Mouse (Mus musculus) heart, embryonic 11.5 days (tissue): ENCODE data around the gene Capn11. TPM values are rescaled to one million over a fixed set of nuclear protein-coding genes. Genes with fewer than 3 reads are reported as not detected.

Experiments used
- ATAC-seq: fragments of 200-750 bp; cut with Nextera tagmentation; replicated peaks from 2 replicates; pipeline ENCODE4 v1.8.0; 2017; ENCODE audit warnings: moderate library complexity; ENCODE audit not compliant: insufficient number of reproducible peaks, low FRiP score, low TSS enrichment
- H3K27ac ChIP-seq: fragments of 300-500 bp; sonication (generic); 2 replicates; pipeline ENCODE4 v1.5.1; 2014; ENCODE audit warnings: mild to moderate bottlenecking, low read depth, low read length
- H3K27me3 ChIP-seq: fragments of 300-500 bp; sonication (generic); 2 replicates; pipeline ENCODE4 v1.6.1; 2014; ENCODE audit warnings: mild to moderate bottlenecking, low read length, mixed read lengths; ENCODE audit not compliant: control insufficient read depth, insufficient read depth
- H3K36me3 ChIP-seq: fragments of 300-500 bp; sonication (generic); 2 replicates; pipeline ENCODE4 v1.6.1; 2014; ENCODE audit warnings: mild to moderate bottlenecking, low read length, moderate library complexity, mixed read lengths; ENCODE audit not compliant: control insufficient read depth, insufficient read depth
- H3K4me1 ChIP-seq: fragments of 300-500 bp; sonication (generic); 2 replicates; pipeline ENCODE4 v1.6.1; 2014; ENCODE audit warnings: low read length; ENCODE audit not compliant: control insufficient read depth, insufficient read depth
- H3K4me2 ChIP-seq: fragments of 300-500 bp; sonication (generic); 2 replicates; pipeline ENCODE4 v1.6.1; 2014; ENCODE audit warnings: mild to moderate bottlenecking, moderate library complexity
- H3K4me3 ChIP-seq: fragments of 300-500 bp; sonication (generic); 2 replicates; pipeline ENCODE4 v1.5.1; 2014; ENCODE audit warnings: low read depth, low read length
- H3K9ac ChIP-seq: fragments of 300-500 bp; sonication (generic); 2 replicates; pipeline ENCODE4 v1.6.1; 2014; ENCODE audit warnings: mild to moderate bottlenecking, low read depth, low read length, moderate library complexity
- H3K9me3 ChIP-seq: fragments of 300-500 bp; sonication (generic); replicated peaks from 2 replicates; pipeline ENCODE4 v1.6.1; 2016; ENCODE audit warnings: low read length; ENCODE audit not compliant: control insufficient read depth
- WGBS: fragments of 180-500 bp; shearing (Covaris S2); extraction: QIAGEN DNeasy Blood & Tissue Kit; methylation state at CpG from one replicate; pipeline ENCODE4 v1.1.7; 2014; ENCODE audit not compliant: insufficient replicate concordance; 5-methylcytosine and 5-hydroxymethylcytosine counted together
- polyA plus RNA-seq: library from polyadenylated mRNA; unstranded; fragments of >200 nt; fragmentation: Nextera tagmentation; extraction: Ambion mirVana; gene quantifications from 2 replicates; pipeline ENCODE4 v1.2.1, GENCODE M21; 2014

Gene Capn11
- polyA plus RNA-seq, 1 experiment from 2014 or later: 0.52 TPM

DNA sequence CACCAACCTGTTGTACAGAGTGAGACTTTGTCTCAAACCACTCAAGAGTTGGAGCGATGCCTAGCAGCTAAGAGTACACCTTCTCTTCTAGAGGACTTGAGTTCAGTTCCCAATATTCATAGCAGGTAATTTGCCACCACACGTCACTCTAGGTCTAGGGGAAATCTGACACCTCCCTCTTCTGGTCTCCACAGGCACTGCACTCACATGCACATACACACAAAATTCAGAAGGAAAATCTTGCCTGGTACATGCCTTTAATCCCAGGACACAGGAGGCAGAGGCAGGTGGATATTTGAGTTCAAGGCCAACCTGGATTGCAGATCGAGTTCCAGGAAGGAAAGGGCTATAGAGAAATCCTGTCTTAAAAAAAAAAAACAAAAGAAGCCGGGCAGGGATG, 14.9 kb downstream of the Capn11 start:
- 89% methylated on average over 4 of the region's 4 CpGs for WGBS
- no peaks in the 10 kb centered on the region for H3K9me3 ChIP-seq
- ATAC-seq: no peak
- no peaks in the 10 kb centered on the region for H3K36me3 ChIP-seq
- no peak overlapping the region for H3K9ac ChIP-seq
- no peak overlapping the region for H3K27ac ChIP-seq
- no peak overlapping the region for H3K4me3 ChIP-seq
- no peaks in the 10 kb centered on the region for H3K27me3 ChIP-seq
- H3K4me1 ChIP-seq: no peaks in the 10 kb centered on the region
- H3K4me2 ChIP-seq: no peak overlapping the region

DNA sequence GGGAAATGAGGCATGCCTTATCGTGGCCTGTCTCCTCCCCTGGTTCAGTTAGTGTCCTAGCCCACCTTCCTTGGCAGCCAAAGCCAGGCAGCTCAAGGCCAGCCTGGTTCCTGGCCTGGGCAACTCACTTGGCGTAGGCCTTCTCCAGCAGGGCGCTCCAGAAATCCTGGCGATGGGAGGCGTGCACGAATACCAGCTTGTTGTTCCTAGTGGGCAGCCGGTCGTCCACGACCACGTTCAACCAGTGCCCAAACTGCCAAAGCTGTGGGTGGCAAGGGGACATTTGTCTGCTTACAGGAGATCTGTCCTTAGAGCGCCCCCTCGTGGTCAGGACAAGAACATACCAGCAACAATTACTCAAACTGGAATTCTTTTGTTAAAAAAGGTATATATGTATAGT, 16.4 kb downstream of the Capn11 start:
- WGBS: 24% methylated on average over 12 of the region's 12 CpGs
- 0 out of 2 replicates have a peak overlapping the region, but pooled peaks have one; percentile 28 for H3K9ac ChIP-seq
- H3K4me2 ChIP-seq: no peak overlapping the region
- H3K36me3 ChIP-seq: no peaks in the 10 kb centered on the region
- no peaks in the 10 kb centered on the region for H3K4me1 ChIP-seq
- ATAC-seq: peak; percentile 52
- no peak overlapping the region for H3K27ac ChIP-seq
- no peak overlapping the region for H3K4me3 ChIP-seq
- H3K9me3 ChIP-seq: no peaks in the 10 kb centered on the region
- no peaks in the 10 kb centered on the region for H3K27me3 ChIP-seq

DNA sequence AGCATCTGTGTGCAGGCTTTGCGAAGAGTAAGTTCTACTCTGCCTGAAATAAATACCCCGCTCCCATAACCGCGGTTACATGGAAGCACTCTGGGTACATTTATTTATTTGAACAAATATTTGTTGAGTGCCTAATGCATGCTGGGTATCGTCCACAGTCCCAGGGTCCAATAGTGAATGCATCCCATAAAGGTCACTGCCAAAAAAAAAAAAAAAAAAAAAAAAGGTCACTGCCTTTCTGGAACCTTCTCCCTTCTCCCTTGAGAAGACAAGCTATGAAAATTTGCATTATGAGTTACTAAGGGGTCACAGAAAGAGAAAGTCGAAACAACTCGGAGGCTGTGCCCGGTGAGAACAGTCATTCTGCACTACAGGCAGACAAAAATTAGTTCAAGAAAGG, 17.1 kb downstream of the Capn11 start:
- no peak overlapping the region for H3K4me2 ChIP-seq
- H3K27ac ChIP-seq: no peak overlapping the region
- ATAC-seq: no peak
- no peaks in the 10 kb centered on the region for H3K27me3 ChIP-seq
- no peak overlapping the region for H3K4me3 ChIP-seq
- no peak overlapping the region for H3K9ac ChIP-seq
- H3K9me3 ChIP-seq: no peaks in the 10 kb centered on the region
- 88% methylated on average over 8 of the region's 8 CpGs for WGBS
- no peaks in the 10 kb centered on the region for H3K4me1 ChIP-seq
- H3K36me3 ChIP-seq: no peaks in the 10 kb centered on the region

DNA sequence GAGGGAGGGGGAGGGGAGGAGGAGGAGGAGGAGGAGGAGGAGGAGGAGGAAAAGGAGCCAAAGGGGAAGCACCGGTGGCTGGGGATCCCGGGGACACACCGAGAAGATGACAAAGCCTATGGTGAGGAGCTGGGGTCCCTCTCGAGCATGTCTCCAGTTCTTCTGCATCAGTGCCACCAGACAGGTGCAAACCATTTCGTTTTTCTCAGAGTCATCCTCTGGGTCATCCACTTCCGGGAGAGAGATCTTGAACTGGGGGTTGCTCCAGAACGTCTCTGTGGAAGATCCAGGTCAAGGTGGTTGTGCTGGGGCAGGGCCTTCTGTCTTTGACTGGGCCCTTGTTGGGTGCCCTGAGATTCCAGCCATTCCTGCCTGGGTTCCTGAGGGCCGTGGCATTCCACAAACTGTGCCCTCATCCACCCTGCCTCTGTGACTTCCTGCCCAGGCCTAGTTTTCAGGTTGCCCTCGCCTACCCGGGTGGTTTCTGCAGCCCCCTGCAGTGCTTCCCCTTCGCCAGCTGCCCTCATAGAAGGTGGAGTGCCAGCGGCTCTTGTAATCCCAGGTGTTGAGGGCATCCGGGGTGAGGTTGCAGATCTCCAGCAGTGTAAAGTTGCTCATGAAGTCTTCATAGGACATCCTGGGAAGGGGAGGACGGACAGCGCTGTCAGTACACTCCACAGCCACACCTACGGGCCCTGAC, 20.4 kb downstream of the Capn11 start:
- H3K27ac ChIP-seq: no peak overlapping the region
- no peaks in the 10 kb centered on the region for H3K4me1 ChIP-seq
- H3K9ac ChIP-seq: no peak overlapping the region
- no peaks in the 10 kb centered on the region for H3K27me3 ChIP-seq
- H3K9me3 ChIP-seq: no peaks in the 10 kb centered on the region
- no peaks in the 10 kb centered on the region for H3K36me3 ChIP-seq
- H3K4me3 ChIP-seq: no peak overlapping the region
- 71% methylated on average over 16 of the region's 16 CpGs for WGBS
- no peak overlapping the region for H3K4me2 ChIP-seq
- no peak for ATAC-seq

DNA sequence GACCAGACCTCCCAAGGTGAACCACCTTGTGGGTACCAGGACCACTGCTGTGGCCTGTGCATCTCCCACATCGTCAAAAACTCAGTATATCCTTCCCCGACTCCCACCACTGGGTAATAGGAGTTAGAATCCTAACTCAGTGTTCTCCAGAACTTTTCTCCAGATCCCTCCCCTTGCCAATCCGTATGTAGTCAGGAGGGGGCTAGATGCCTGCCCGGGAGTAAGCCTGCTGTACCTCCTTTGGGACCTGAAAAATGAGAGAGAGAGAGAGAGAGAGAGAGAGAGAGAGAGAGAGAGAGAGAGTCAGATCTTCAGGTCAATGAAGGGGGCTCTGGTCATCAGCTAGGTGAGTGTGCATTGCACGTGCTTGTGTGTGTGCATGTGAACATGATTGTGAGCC, 25.1 kb downstream of the Capn11 start:
- Histone ChIP-seq H3K36me3 (no peaks in the 10 kb centered on the region), H3K27me3 (no peaks in the 10 kb centered on the region), H3K9me3 (no peaks in the 10 kb centered on the region), H3K27ac (no peak overlapping the region), H3K4me2 (no peak overlapping the region), H3K4me1 (peaks cover 13% of the 10 kb centered on the region; the same call in 1 of the 2 replicates), H3K9ac (no peak overlapping the region), H3K4me3 (no peak overlapping the region)
- 72% methylated on average over 5 of the region's 5 CpGs for WGBS
- no peak for ATAC-seq

DNA sequence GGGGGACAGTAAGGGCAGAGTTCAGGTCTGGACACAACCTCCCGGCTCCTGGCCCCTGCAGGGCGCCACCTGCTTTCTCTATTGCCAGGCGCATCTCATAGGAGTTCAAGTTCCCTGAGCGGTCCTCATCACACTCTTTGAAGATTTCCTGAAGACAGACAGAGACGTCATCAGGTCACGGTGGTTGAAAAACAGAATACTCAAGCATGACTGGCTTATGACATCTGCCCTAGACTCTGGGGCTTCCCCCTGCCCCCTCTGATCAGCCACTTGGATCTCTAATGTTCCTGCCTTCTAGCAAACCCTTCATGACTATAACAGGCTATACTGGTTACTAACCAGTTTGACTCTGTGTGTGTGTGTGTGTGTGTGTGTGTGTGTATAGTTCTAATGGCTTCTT, 27.2 kb downstream of the Capn11 start:
- no peaks in the 10 kb centered on the region for H3K9me3 ChIP-seq
- H3K4me1 ChIP-seq: peaks cover 13% of the 10 kb centered on the region; the same call in 1 of the 2 replicates
- no peak for ATAC-seq
- no peak overlapping the region for H3K4me2 ChIP-seq
- WGBS: 76% methylated on average over 6 of the region's 6 CpGs
- H3K4me3 ChIP-seq: no peak overlapping the region
- H3K9ac ChIP-seq: no peak overlapping the region
- no peak overlapping the region for H3K27ac ChIP-seq
- H3K27me3 ChIP-seq: no peaks in the 10 kb centered on the region
- no peaks in the 10 kb centered on the region for H3K36me3 ChIP-seq

DNA sequence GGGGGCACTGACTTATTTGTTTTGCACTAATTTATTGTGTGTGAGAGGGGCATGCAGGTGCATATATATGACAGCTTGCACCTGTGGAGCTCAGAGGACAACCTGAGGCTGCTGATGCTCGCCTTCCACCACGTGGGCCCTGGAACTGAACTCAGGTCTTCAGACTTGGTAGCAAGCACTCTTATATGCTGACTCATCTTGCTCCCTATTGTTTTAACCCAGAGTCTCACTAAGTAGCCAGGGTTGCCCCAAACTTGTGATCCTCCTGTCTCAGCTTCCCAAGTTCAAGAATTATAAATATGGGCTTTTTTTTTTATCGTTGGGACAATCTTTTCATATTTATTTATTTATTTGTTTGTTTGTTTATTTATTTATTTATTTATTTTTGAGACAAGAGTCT, 28.1 kb downstream of the Capn11 start:
- WGBS: 48% methylated on average over 3 of the region's 3 CpGs
- Histone ChIP-seq H3K9ac (no peak overlapping the region), H3K9me3 (no peaks in the 10 kb centered on the region), H3K4me3 (no peak overlapping the region), H3K4me2 (no peak overlapping the region), H3K4me1 (peaks cover 16% of the 10 kb centered on the region; the same call in 1 of the 2 replicates), H3K36me3 (no peaks in the 10 kb centered on the region), H3K27ac (no peak overlapping the region), H3K27me3 (no peaks in the 10 kb centered on the region)
- no peak for ATAC-seq

DNA sequence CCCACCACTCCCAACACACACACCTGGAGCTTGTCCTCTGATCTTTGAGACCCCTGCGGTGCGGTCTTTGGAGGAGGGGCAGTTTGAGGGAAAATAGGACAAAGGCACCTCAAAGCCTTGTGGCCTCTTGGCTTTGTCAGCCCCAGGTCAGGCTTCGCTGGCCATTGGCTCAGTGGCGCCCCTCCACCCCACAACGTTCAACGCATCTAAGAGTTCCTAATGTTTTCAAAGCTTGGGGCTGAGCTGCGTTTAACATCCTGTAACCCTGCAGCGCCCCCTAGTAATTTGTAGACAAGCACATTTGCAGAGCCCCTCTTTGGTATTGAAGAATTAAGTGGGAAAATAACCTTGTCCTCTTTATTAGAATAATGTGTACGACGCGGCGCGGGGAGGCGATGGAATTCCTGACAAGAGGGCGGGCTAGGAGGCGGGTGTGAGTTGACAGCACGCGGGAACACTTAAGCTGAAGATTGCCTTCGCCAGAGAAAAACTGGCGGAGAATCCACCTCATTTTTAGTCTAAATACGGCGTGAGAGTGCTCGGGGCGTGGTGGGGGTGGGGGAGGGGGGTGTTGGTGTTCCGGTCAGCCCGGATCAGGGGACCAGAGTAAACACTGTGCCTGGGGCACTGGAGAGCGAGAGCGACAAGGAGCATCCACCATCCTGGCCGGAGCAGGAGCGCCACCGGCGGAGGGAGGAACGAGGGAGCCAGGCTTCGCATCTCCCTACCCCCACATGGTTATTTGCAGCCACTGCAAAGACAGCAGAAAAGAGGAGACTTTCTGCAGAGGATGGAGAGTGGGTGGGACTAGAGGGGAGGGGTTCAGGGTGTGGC, 29.0 kb downstream of the Capn11 start:
- H3K4me1 ChIP-seq: peaks cover 16% of the 10 kb centered on the region; the same call in 1 of the 2 replicates
- H3K36me3 ChIP-seq: no peaks in the 10 kb centered on the region
- peak; percentile 57 for ATAC-seq
- H3K27me3 ChIP-seq: no peaks in the 10 kb centered on the region
- H3K4me3 ChIP-seq: peak overlapping the region; percentile 43
- H3K9me3 ChIP-seq: no peaks in the 10 kb centered on the region
- peak overlapping the region; percentile 57 for H3K27ac ChIP-seq
- peak overlapping the region; percentile 70 for H3K9ac ChIP-seq
- peak overlapping the region; percentile 84 for H3K4me2 ChIP-seq
- 2% methylated on average over 34 of the region's 34 CpGs for WGBS
